Comparison of ENCODE assay signal across 8 mouse cellular contexts in the genomic region with DNA sequence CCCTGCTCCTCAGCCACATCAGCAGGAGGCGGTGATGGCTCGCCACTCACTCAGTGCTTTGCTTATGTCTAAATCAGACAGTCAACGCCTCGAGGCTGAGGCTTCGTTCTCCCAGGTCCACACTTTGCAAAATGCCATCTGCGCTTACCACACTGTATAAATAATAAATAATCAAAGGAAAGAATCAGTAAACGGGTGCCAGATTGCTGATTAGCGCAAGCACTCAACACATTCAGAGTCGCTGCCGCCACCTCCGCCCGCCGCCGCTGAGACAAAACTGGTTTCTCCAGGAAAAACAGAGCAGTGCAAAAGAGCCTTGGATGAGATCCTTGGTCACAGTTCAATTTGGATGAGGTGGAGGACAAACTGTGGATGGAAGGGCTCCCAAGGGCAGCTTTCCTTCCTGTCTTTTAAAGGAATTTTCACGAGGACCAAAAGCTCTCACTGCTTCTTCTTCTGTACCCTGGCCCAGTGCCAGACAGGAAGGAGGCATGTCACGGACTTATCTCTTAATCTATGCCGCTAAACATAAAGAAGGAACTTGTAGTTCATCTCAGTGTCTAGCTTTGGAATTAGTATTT. TPM values are rescaled to one million over a fixed set of nuclear protein-coding genes. Genes with fewer than 3 reads are reported as not detected.
DNase-seq lines count a peak whose midpoint lies in the region; ATAC-seq and TF ChIP-seq lines count a peak whose summit lies in the region.

No protein-coding gene starts in this region.

- peak overlapping the region; percentile 31 for H3K4me2 ChIP-seq in midbrain, embryonic 14.5 days (ENCODE audit: low read length)
- H3K4me2 ChIP-seq in midbrain, embryonic 11.5 days = no peak overlapping the region
- peak overlapping the region; percentile 32; the same call in 1 of the 2 replicates for H3K4me2 ChIP-seq in intestine, postnatal 0 days (replicated peaks; ENCODE audit: low read depth)
- H3K4me2 ChIP-seq in midbrain, postnatal 0 days (ENCODE audit: low read depth, low read length, poor library complexity, severe bottlenecking) = peak overlapping the region; percentile 20; the same call in 1 of the 2 replicates

- H3K4me1 ChIP-seq in midbrain, embryonic 14.5 days (ENCODE audit: control insufficient read depth, insufficient read depth, low read length) = peaks cover 22% of the 10 kb centered on the region
- peaks cover 20% of the 10 kb centered on the region for H3K4me1 ChIP-seq in midbrain, embryonic 11.5 days (ENCODE audit: control insufficient read depth, insufficient read depth, low read length)
- H3K4me1 ChIP-seq in intestine, postnatal 0 days (replicated peaks; ENCODE audit: control insufficient read depth, insufficient read depth, low read length) = peaks cover 3% of the 10 kb centered on the region; the same call in 1 of the 2 replicates
- peaks cover 12% of the 10 kb centered on the region; the same call in 1 of the 2 replicates for H3K4me1 ChIP-seq in midbrain, postnatal 0 days (ENCODE audit: insufficient read depth, low read length)

- peak; percentile 62 for DNase-seq in midbrain, embryonic 14.5 days
- DNase-seq in midbrain, embryonic 11.5 days (ENCODE audit: low spot score, missing footprints) = no peak
- peak; percentile 75 to 76 for DNase-seq in cerebellum, postnatal 25 days
- DNase-seq in left cerebral cortex, postnatal 10 days (ENCODE audit: extremely low spot score in 1 of 2, low spot score in 2 of 2) = peak; percentile 56 to 74
- DNase-seq in midbrain, postnatal 0 days (ENCODE audit: low spot score) = peak; percentile 55
- DNase-seq in thymus, postnatal 4 days = peak; percentile 54

- no peak overlapping the region for H3K4me3 ChIP-seq in midbrain, embryonic 14.5 days (replicated peaks; ENCODE audit: low read depth, low read length)
- no peak overlapping the region for H3K4me3 ChIP-seq in midbrain, embryonic 11.5 days (ENCODE audit: low read depth, low read length)
- H3K4me3 ChIP-seq in intestine, postnatal 0 days (ENCODE audit: low read depth, low read length) = no peak overlapping the region
- no peak overlapping the region for H3K4me3 ChIP-seq in midbrain, postnatal 0 days (ENCODE audit: low read depth, low read length)

- TF ChIP-seq CTCF in intestine, postnatal 0 days (IDR thresholded peaks at IDR 0.05; ENCODE audit: low read depth) = no peak
- no peak for TF ChIP-seq CTCF in midbrain, postnatal 0 days (IDR thresholded peaks at IDR 0.05)

- 55% methylated on average over 17 of the region's 17 CpGs for WGBS in midbrain, embryonic 14.5 days
- WGBS in midbrain, embryonic 11.5 days = 70% methylated on average over 17 of the region's 17 CpGs
- WGBS in intestine, postnatal 0 days = 44% methylated on average over 17 of the region's 17 CpGs
- WGBS in midbrain, postnatal 0 days = 39% methylated on average over 17 of the region's 17 CpGs

- intact Hi-C loops in left cerebral cortex, postnatal 10 days (cut with DNase I) = no loop called here

- no peaks in the 10 kb centered on the region for H3K27me3 ChIP-seq in midbrain, embryonic 14.5 days (ENCODE audit: control insufficient read depth, insufficient read depth, low read length)
- H3K27me3 ChIP-seq in midbrain, embryonic 11.5 days (ENCODE audit: control insufficient read depth, insufficient read depth, low read length) = no peaks in the 10 kb centered on the region
- no peaks in the 10 kb centered on the region for H3K27me3 ChIP-seq in intestine, postnatal 0 days (replicated peaks; ENCODE audit: control insufficient read depth, insufficient read depth, low read length)
- H3K27me3 ChIP-seq in midbrain, postnatal 0 days (ENCODE audit: insufficient read depth, low read length) = no peaks in the 10 kb centered on the region

- H3K9me3 ChIP-seq in midbrain, embryonic 14.5 days (ENCODE audit: control insufficient read depth, low read length) = no peaks in the 10 kb centered on the region
- no peaks in the 10 kb centered on the region for H3K9me3 ChIP-seq in midbrain, embryonic 11.5 days (ENCODE audit: control insufficient read depth, low read length)
- H3K9me3 ChIP-seq in intestine, postnatal 0 days (ENCODE audit: control insufficient read depth) = no peaks in the 10 kb centered on the region
- no peaks in the 10 kb centered on the region for H3K9me3 ChIP-seq in midbrain, postnatal 0 days (ENCODE audit: low read length)

- H3K36me3 ChIP-seq in midbrain, embryonic 14.5 days (ENCODE audit: control insufficient read depth, insufficient read depth, low read length) = no peaks in the 10 kb centered on the region
- H3K36me3 ChIP-seq in midbrain, embryonic 11.5 days (ENCODE audit: control insufficient read depth, insufficient read depth, low read length) = no peaks in the 10 kb centered on the region
- no peaks in the 10 kb centered on the region for H3K36me3 ChIP-seq in intestine, postnatal 0 days (ENCODE audit: control insufficient read depth, insufficient read depth)
- H3K36me3 ChIP-seq in midbrain, postnatal 0 days (ENCODE audit: insufficient read depth, low read length) = no peaks in the 10 kb centered on the region

- ATAC-seq in midbrain, embryonic 14.5 days (ENCODE audit: low FRiP score, low TSS enrichment) = no peak
- no peak for ATAC-seq in midbrain, embryonic 11.5 days (ENCODE audit: low FRiP score)
- ATAC-seq in granulocyte monocyte progenitor cell, adult 5-6 weeks (replicated peaks; ENCODE audit: poor library complexity, severe bottlenecking) = peak; percentile 69
- ATAC-seq in intestine, postnatal 0 days = no peak
- ATAC-seq in midbrain, postnatal 0 days (ENCODE audit: low FRiP score) = no peak

- no peak overlapping the region for H3K9ac ChIP-seq in midbrain, embryonic 14.5 days (replicated peaks; ENCODE audit: low read length)
- no peak overlapping the region for H3K9ac ChIP-seq in midbrain, embryonic 11.5 days (ENCODE audit: low read length)
- no peak overlapping the region for H3K9ac ChIP-seq in intestine, postnatal 0 days (ENCODE audit: low read depth, low read length)
- H3K9ac ChIP-seq in midbrain, postnatal 0 days (replicated peaks; ENCODE audit: low read length, poor library complexity, severe bottlenecking) = no peak overlapping the region

- H3K27ac ChIP-seq in midbrain, embryonic 14.5 days (replicated peaks; ENCODE audit: low read depth, low read length) = no peak overlapping the region
- H3K27ac ChIP-seq in midbrain, embryonic 11.5 days (ENCODE audit: low read depth, low read length) = no peak overlapping the region
- no peak overlapping the region for H3K27ac ChIP-seq in intestine, postnatal 0 days (ENCODE audit: low read depth, low read length)
- no peak overlapping the region for H3K27ac ChIP-seq in midbrain, postnatal 0 days (ENCODE audit: low read depth, low read length)

RNA-seq across cellular contexts. Expression of a gene that starts 32.5 kb away (rescaled TPM):
- polyA plus RNA-seq in midbrain, embryonic 14.5 days (2014; fragmentation: Nextera tagmentation; extraction: Ambion mirVana) = 3.8 and 5.7 TPM in 2 replicates
- polyA plus RNA-seq in midbrain, embryonic 11.5 days (2014; fragmentation: Nextera tagmentation; extraction: Ambion mirVana) = 10.5 and 11.8 TPM in 2 replicates
- total RNA-seq in granulocyte monocyte progenitor cell, adult 5-6 weeks (2014; fragmentation: Nextera tagmentation) = 10.0 and 18.7 TPM in 2 replicates
- total RNA-seq in granulocyte monocyte progenitor cell, adult 5-6 weeks (2017) = 16.9 and 22.4 TPM in 2 replicates
- polyA plus RNA-seq in intestine, postnatal 0 days (2015; fragmentation: Nextera tagmentation; extraction: Ambion mirVana) = 2.2 and 2.3 TPM in 2 replicates
- total RNA-seq in left cerebral cortex, postnatal 10 days (2021) = 1 to 10 TPM; 4.4 to 5.7 TPM
- 3.5 and 5.9 TPM in 2 replicates for total RNA-seq in midbrain, postnatal 0 days (2014; rRNA removed)
- 2.4 and 2.9 TPM in 2 replicates for polyA plus RNA-seq in midbrain, postnatal 0 days (2015; fragmentation: Nextera tagmentation; extraction: Ambion mirVana)

RNA-seq across cellular contexts. Expression of a gene that starts 54.5 kb away (rescaled TPM):
- polyA plus RNA-seq in midbrain, embryonic 14.5 days (2014; fragmentation: Nextera tagmentation; extraction: Ambion mirVana) = 40.6 and 50.5 TPM in 2 replicates
- polyA plus RNA-seq in midbrain, embryonic 11.5 days (2014; fragmentation: Nextera tagmentation; extraction: Ambion mirVana) = 37.8 and 39.8 TPM in 2 replicates
- 13.5 and 26.5 TPM in 2 replicates for total RNA-seq in granulocyte monocyte progenitor cell, adult 5-6 weeks (2014; fragmentation: Nextera tagmentation)
- 9.0 and 15.9 TPM in 2 replicates for total RNA-seq in granulocyte monocyte progenitor cell, adult 5-6 weeks (2017)
- 21.5 and 24.5 TPM in 2 replicates for polyA plus RNA-seq in intestine, postnatal 0 days (2015; fragmentation: Nextera tagmentation; extraction: Ambion mirVana)
- 10 to 100 TPM; 25.6 to 25.9 TPM for total RNA-seq in left cerebral cortex, postnatal 10 days (2021)
- total RNA-seq in midbrain, postnatal 0 days (2014; rRNA removed) = 42.5 and 46.7 TPM in 2 replicates
- polyA plus RNA-seq in midbrain, postnatal 0 days (2015; fragmentation: Nextera tagmentation; extraction: Ambion mirVana) = 36.6 and 38.8 TPM in 2 replicates
